10 mouse cellular contexts compared by ENCODE assay signal in the genomic region with DNA sequence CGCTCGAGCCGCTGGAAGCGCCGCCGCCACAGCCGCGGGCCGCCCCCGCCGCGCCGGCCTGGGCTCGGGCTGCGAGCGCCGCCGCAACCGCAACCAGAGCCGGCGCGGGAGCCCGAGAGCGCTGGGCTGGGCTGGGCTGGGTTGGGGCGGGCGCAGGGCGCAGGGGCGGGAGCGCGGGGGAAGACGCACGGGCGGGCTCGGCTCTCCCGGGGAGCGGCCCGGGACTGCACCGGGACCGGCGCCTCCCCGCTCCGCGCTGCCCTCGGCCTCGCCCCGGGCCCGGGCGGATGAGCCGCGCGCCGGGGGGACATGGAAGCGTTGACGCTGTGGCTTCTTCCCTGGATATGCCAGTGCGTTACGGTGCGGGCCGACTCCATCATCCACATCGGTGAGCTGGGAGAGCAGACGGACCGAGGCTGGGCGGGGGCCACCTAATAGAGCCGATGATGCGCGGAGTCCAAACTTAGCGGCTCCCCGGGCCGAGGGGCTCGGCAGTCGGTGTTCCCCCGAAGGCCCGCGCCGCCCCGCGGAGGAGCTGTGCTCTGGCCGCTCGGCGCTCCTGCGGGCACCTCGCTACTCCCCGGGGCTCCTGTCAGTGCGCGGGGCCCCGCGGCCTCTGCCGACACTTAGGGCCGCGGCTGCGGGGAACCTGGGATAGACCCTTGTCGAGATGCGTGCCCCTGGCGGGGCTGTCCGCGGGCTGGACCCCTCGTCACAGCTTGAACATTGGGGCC. TPM values are rescaled to one million over a fixed set of nuclear protein-coding genes. Genes with fewer than 3 reads are reported as not detected.
DNase-seq lines count a peak whose midpoint lies in the region; ATAC-seq and TF ChIP-seq lines count a peak whose summit lies in the region.
"Had no signal": no experiment of that assay in that cellular context is flagged by ENCODE, and none has a peak within 500 bp of the region (broad histone marks: within the 10 kb centered on the region; RNA-seq: fewer than 3 reads in every experiment).

A gene (plus strand): TSS at position 190 of the 734 bp plus-strand sequence.

- peak within 1 kb of the TSS; percentile 75 for H3K4me3 ChIP-seq in heart, embryonic 10.5 days
- H3K4me3 ChIP-seq in G1E (ENCODE audit: low read depth, low read length): peak within 1 kb of the TSS; percentile 4; the same call in 1 of the 2 replicates
- H3K4me3 ChIP-seq in embryonic facial prominence, embryonic 13.5 days: peak within 1 kb of the TSS; percentile 58
- H3K4me3 ChIP-seq in intestine, embryonic 14.5 days (ENCODE audit: low read depth, low read length): peak within 1 kb of the TSS; percentile 46
- H3K4me3 ChIP-seq in limb, embryonic 12.5 days (replicated peaks): peak within 1 kb of the TSS; percentile 53

- no peak for DNase-seq in heart, embryonic 10.5 days (ENCODE audit: low spot score)
- DNase-seq in heart, adult 11 months: no peak
- DNase-seq in G1E (ENCODE audit: low spot score): no peak
- DNase-seq in intestine, embryonic 14.5 days (ENCODE audit: low spot score): peak; percentile 73
- DNase-seq in retina, embryonic 14.5 days (ENCODE audit: low spot score): peak; percentile 61
- no peak for DNase-seq in gastrocnemius, postnatal 36 days

- peak within 1 kb of the TSS; percentile 84 for H3K4me2 ChIP-seq in embryonic facial prominence, embryonic 13.5 days
- H3K4me2 ChIP-seq in intestine, embryonic 14.5 days (ENCODE audit: low read length): peak within 1 kb of the TSS; percentile 68
- peak within 1 kb of the TSS; percentile 84 for H3K4me2 ChIP-seq in limb, embryonic 12.5 days

- peaks cover 94% of the 10 kb centered on the region for H3K27me3 ChIP-seq in heart, embryonic 10.5 days (ENCODE audit: insufficient read depth, poor library complexity, severe bottlenecking)
- no peaks in the 10 kb centered on the region for H3K27me3 ChIP-seq in G1E (ENCODE audit: insufficient read depth, low read length)
- peaks cover 97% of the 10 kb centered on the region for H3K27me3 ChIP-seq in embryonic facial prominence, embryonic 13.5 days
- H3K27me3 ChIP-seq in intestine, embryonic 14.5 days (replicated peaks; ENCODE audit: control insufficient read depth, insufficient read depth, low read length): peaks cover 88% of the 10 kb centered on the region
- peaks cover 98% of the 10 kb centered on the region for H3K27me3 ChIP-seq in limb, embryonic 12.5 days

- peak within 1 kb of the TSS; percentile 66 for H3K9ac ChIP-seq in embryonic facial prominence, embryonic 13.5 days
- H3K9ac ChIP-seq in intestine, embryonic 14.5 days (ENCODE audit: low read length): 0 out of 2 replicates have a peak within 1 kb of the TSS, but pooled peaks have one; percentile 22
- peak within 1 kb of the TSS; percentile 35 for H3K9ac ChIP-seq in limb, embryonic 12.5 days (replicated peaks)

- TF ChIP-seq CTCF in G1E (IDR thresholded peaks at IDR 0.05; ENCODE audit: low read depth, low read length): no peak

- under 1% methylated on average over 90 of the region's 96 CpGs for WGBS in heart, embryonic 10.5 days
- under 1% methylated on average over 78 of the region's 96 CpGs for WGBS in embryonic facial prominence, embryonic 13.5 days
- WGBS in intestine, embryonic 14.5 days: under 1% methylated on average over 92 of the region's 96 CpGs
- WGBS in limb, embryonic 12.5 days: under 1% methylated on average over 71 of the region's 96 CpGs

- H3K9me3 ChIP-seq in heart, embryonic 10.5 days: no peaks in the 10 kb centered on the region
- peaks cover 17% of the 10 kb centered on the region for H3K9me3 ChIP-seq in G1E (replicated peaks)
- H3K9me3 ChIP-seq in embryonic facial prominence, embryonic 13.5 days: no peaks in the 10 kb centered on the region
- H3K9me3 ChIP-seq in intestine, embryonic 14.5 days (ENCODE audit: control insufficient read depth, low read length): no peaks in the 10 kb centered on the region
- H3K9me3 ChIP-seq in limb, embryonic 12.5 days: no peaks in the 10 kb centered on the region

- ATAC-seq in G1E (ENCODE audit: extremely low read depth, insufficient number of reproducible peaks, low FRiP score, poor library complexity, severe bottlenecking): no peak
- peak; percentile 43; the same call in 1 of the 2 replicates for ATAC-seq in embryonic facial prominence, embryonic 13.5 days (ENCODE audit: insufficient number of reproducible peaks, insufficient read depth, low FRiP score, low TSS enrichment, low read depth)
- peak; percentile 66 for ATAC-seq in intestine, embryonic 14.5 days (replicated peaks; ENCODE audit: low FRiP score, low TSS enrichment, low read depth)
- ATAC-seq in limb, embryonic 12.5 days (ENCODE audit: insufficient number of reproducible peaks, insufficient read depth, low FRiP score, low TSS enrichment, low read depth): peak; percentile 56

- peak within 1 kb of the TSS; percentile 56; the same call in 1 of the 2 replicates for H3K27ac ChIP-seq in heart, embryonic 10.5 days
- H3K27ac ChIP-seq in embryonic facial prominence, embryonic 13.5 days: no peak within 1 kb of the TSS
- H3K27ac ChIP-seq in intestine, embryonic 14.5 days (ENCODE audit: low read depth): no peak within 1 kb of the TSS
- no peak within 1 kb of the TSS for H3K27ac ChIP-seq in limb, embryonic 12.5 days

- H3K4me1 ChIP-seq in heart, embryonic 10.5 days: peaks cover 38% of the 10 kb centered on the region
- no peaks in the 10 kb centered on the region for H3K4me1 ChIP-seq in G1E (ENCODE audit: insufficient read depth, low read depth, low read length)
- peaks cover 33% of the 10 kb centered on the region for H3K4me1 ChIP-seq in embryonic facial prominence, embryonic 13.5 days
- peaks cover 7% of the 10 kb centered on the region; the same call in 1 of the 2 replicates for H3K4me1 ChIP-seq in intestine, embryonic 14.5 days (replicated peaks; ENCODE audit: control insufficient read depth, insufficient read depth, low read length)
- H3K4me1 ChIP-seq in limb, embryonic 12.5 days (replicated peaks): peaks cover 30% of the 10 kb centered on the region

- intact Hi-C loops in gastrocnemius, postnatal 36 days (cut with DNase I): no loop called here

- H3K36me3 ChIP-seq in heart, embryonic 10.5 days: no peaks in the 10 kb centered on the region
- H3K36me3 ChIP-seq in G1E (replicated peaks): no peaks in the 10 kb centered on the region
- no peaks in the 10 kb centered on the region for H3K36me3 ChIP-seq in embryonic facial prominence, embryonic 13.5 days
- no peaks in the 10 kb centered on the region for H3K36me3 ChIP-seq in intestine, embryonic 14.5 days (ENCODE audit: control insufficient read depth, insufficient read depth, low read length)
- H3K36me3 ChIP-seq in limb, embryonic 12.5 days: no peaks in the 10 kb centered on the region

RNA-seq across cellular contexts. Expression of the gene that starts here (rescaled TPM):
- 0.16 and 0.59 TPM in 2 replicates for polyA plus RNA-seq in heart, embryonic 10.5 days (2016; fragmentation: Nextera tagmentation; extraction: Ambion mirVana)
- total RNA-seq in G1E (2014; fragmentation: Nextera tagmentation): not detected in 2 replicates
- 0.05 and 0.23 TPM in 2 replicates for total RNA-seq in G1E (2017)
- not detected in 2 replicates for polyA plus RNA-seq in G1E (2012)
- polyA plus RNA-seq in embryonic facial prominence, embryonic 13.5 days (2015; fragmentation: Nextera tagmentation; extraction: Ambion mirVana): 0.81 and 1.0 TPM in 2 replicates
- polyA plus RNA-seq in intestine, embryonic 14.5 days (2014; fragmentation: Nextera tagmentation; extraction: Ambion mirVana): 0.34 and 0.49 TPM in 2 replicates
- 0.24 and 1.00 TPM in 2 replicates for polyA plus RNA-seq in limb, embryonic 12.5 days (2016; fragmentation: Nextera tagmentation; extraction: Ambion mirVana)
- not detected for total RNA-seq in gastrocnemius, postnatal 36 days (2021)
- total RNA-seq: hematopoietic stem cell, adult 5-6 weeks; MEL had no signal

Comparison
In these comparisons a context has a peak if more than half of its experiments do, and no peak if none do; other contexts are left out.
1. Peak in DNase-seq, ATAC-seq, H3K4me3 ChIP-seq, H3K9ac ChIP-seq and H3K4me2 ChIP-seq in intestine, embryonic 14.5 days; RNA of the gene not detected or under 1 TPM.
2. Peak in ATAC-seq, H3K4me3 ChIP-seq, H3K9ac ChIP-seq and H3K4me2 ChIP-seq in limb, embryonic 12.5 days; RNA of the gene not detected or under 1 TPM.
3. H3K4me3 ChIP-seq: peak in every context shown above with its lines; median percentile 75 in heart, embryonic 10.5 days; 58 in embryonic facial prominence, embryonic 13.5 days; 53 in limb, embryonic 12.5 days; 46 in intestine, embryonic 14.5 days; 4 in G1E.